Mouse (Mus musculus) erythroblast, embryonic 14.5 days (primary cell): Measurements from ENCODE around the gene Rtl10. TPM values are rescaled to one million over a fixed set of nuclear protein-coding genes. Genes with fewer than 3 reads are reported as not detected.
A peak's percentile ranks its signal among the peaks of the same experiment; 100 is the strongest.

Experiments used
- H3K27me3 ChIP-seq: 2 replicates; pipeline ENCODE4 v1.6.1; 2012; ENCODE audit warnings: inconsistent platforms; ENCODE audit not compliant: control insufficient read depth
- H3K36me3 ChIP-seq: 2 replicates; pipeline ENCODE4 v1.6.1; 2012; ENCODE audit warnings: mild to moderate bottlenecking, inconsistent platforms; ENCODE audit not compliant: control insufficient read depth
- H3K4me1 ChIP-seq: 2 replicates; pipeline ENCODE4 v1.6.1; 2012; ENCODE audit warnings: inconsistent platforms; ENCODE audit not compliant: control insufficient read depth
- H3K4me3 ChIP-seq: replicated peaks from 2 replicates; pipeline ENCODE3; 2012; ENCODE audit warnings: moderate library complexity, mild to moderate bottlenecking, inconsistent platforms
- H3K9me3 ChIP-seq: 2 replicates; pipeline ENCODE4 v1.6.1; 2012; ENCODE audit warnings: low read length, inconsistent platforms, mixed read lengths; ENCODE audit not compliant: control insufficient read depth
- GATA1 ChIP-seq: IDR thresholded peaks from 2 replicates; pipeline ENCODE4 v1.6.1; 2012; ENCODE audit warnings: low read length, inconsistent platforms, mixed read lengths
- TAL1 ChIP-seq: IDR thresholded peaks from 3 replicates; pipeline ENCODE4 v1.6.1; 2012; ENCODE audit warnings: low read length, inconsistent platforms, mixed read lengths
- polyA plus RNA-seq: library from polyadenylated mRNA; stranded (reverse); fragments of >175 nt; gene quantifications from 2 replicates; pipeline ENCODE4 v1.2.3, GENCODE M21; 2012

Rtl10 gene
- polyA plus RNA-seq, 1 experiment: 0.06 TPM

DNA sequence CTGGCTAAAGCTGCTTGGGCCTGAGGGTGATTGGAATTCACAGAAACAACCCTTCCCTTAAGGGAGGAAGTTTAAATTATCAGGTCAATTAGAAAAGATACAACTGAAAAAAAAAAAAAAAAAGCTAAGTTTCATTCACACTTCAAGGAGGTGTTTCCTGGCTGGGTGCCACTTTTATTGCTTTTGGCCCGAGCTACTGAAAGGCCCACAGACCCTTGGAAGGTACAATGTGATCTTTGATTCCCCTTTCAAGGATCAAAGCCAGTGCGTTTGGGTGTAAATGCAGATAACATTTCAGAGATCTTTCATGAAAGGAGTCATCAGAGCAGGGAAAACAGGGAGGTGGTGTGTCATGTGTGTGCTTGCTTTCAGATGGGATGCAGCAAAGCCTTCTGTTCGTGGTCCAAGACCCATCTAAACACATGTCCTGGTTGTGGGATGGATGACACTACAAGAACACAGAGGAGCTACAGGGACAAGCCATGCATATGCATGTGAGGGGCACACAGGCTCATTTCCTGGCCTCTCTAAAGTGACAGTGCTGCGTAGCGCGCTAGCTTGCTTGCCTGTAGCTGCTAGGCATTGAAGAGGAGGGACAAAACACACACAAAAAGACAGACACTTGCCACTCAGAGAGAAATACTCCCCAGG is 711 bp upstream of the Rtl10 start:
- Histone ChIP-seq H3K4me1 (peaks cover 45% of the 10 kb centered on the region), H3K27me3 (no peaks in the 10 kb centered on the region), H3K9me3 (no peaks in the 10 kb centered on the region), H3K36me3 (peaks cover 26% of the 10 kb centered on the region), H3K4me3 (peak overlapping the region; percentile 95)
- TF ChIP-seq TAL1 (no peak), GATA1 (no peak)

GRCm38 (mm10) chr16:18498996-18499395 is 295 bp downstream of the Rtl10 start:
- Histone ChIP-seq H3K4me1 (peaks cover 45% of the 10 kb centered on the region), H3K4me3 (peak overlapping the region; percentile 95), H3K27me3 (no peaks in the 10 kb centered on the region), H3K9me3 (no peaks in the 10 kb centered on the region), H3K36me3 (peaks cover 34% of the 10 kb centered on the region)
- TF ChIP-seq TAL1: no peak
- no peak for TF ChIP-seq GATA1

- Histone ChIP-seq H3K4me1 (peaks cover 45% of the 10 kb centered on the region), H3K9me3 (no peaks in the 10 kb centered on the region), H3K36me3 (peaks cover 40% of the 10 kb centered on the region), H3K27me3 (no peaks in the 10 kb centered on the region), H3K4me3 (no peak overlapping the region)
- TF ChIP-seq GATA1: no peak
- no peak for TF ChIP-seq TAL1
Measured at GRCm38 (mm10) chr16:18501531-18501930, 2.8 kb downstream of the Rtl10 start.

DNA sequence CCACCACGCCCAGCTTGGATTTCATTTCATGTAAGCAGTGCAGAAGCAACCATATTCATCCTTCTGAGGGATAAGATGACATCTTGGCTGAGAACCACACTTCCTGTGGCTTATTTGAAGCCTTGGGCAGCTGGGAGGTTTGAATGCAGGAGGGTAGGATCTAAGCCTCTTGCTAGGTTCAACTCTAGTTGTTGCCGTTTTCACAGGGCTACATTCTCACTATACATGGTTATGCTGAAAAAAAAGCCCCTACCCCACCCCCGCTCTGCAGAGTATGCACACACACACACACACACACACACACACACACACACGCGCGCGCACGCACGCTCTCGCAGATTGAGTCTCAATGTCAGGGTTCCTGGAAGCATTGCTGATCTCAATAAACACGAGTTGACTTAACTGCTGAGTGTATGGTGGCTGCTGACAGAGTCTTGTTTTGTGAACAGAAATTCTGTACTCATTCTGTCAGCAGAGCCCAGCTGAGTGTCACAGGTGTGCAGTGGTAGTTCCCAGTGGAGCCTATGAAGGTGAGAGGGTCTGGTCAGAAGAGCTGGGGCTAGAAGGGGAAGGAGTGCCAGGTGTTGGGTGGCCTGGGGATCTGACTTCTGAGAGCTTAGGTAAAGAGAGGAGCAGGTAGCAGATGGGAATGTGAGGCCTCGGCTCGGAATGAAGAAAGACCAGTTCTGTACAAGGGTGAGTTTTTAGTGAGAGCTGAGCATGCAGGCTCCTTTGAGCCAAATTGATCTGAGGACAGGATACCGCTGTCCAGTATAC is 5.1 kb downstream of the Rtl10 start:
- H3K36me3 ChIP-seq: peaks cover 40% of the 10 kb centered on the region
- no peaks in the 10 kb centered on the region for H3K27me3 ChIP-seq
- H3K4me3 ChIP-seq: no peak overlapping the region
- TF ChIP-seq TAL1 (no peak), GATA1 (no peak)
- H3K4me1 ChIP-seq: peaks cover 31% of the 10 kb centered on the region
- no peaks in the 10 kb centered on the region for H3K9me3 ChIP-seq

GRCm38 (mm10) chr16:18506524-18507199 is 8.0 kb downstream of the Rtl10 start:
- no peaks in the 10 kb centered on the region for H3K9me3 ChIP-seq
- H3K36me3 ChIP-seq: peaks cover 30% of the 10 kb centered on the region
- H3K4me3 ChIP-seq: no peak overlapping the region
- H3K4me1 ChIP-seq: peaks cover 5% of the 10 kb centered on the region
- TF ChIP-seq TAL1 (no peak), GATA1 (no peak)
- H3K27me3 ChIP-seq: no peaks in the 10 kb centered on the region

GRCm38 (mm10) chr16:18507200-18507549 is 8.5 kb downstream of the Rtl10 start:
- Histone ChIP-seq H3K36me3 (peaks cover 25% of the 10 kb centered on the region), H3K27me3 (no peaks in the 10 kb centered on the region), H3K4me3 (no peak overlapping the region), H3K9me3 (no peaks in the 10 kb centered on the region), H3K4me1 (peaks cover 1% of the 10 kb centered on the region; the same call in 1 of the 2 replicates)
- TF ChIP-seq GATA1 (no peak), TAL1 (no peak)

GRCm38 (mm10) chr16:18511741-18512140 is 13.0 kb downstream of the Rtl10 start:
- no peak overlapping the region for H3K4me3 ChIP-seq
- TF ChIP-seq GATA1: no peak
- no peak for TF ChIP-seq TAL1
- H3K4me1 ChIP-seq: no peaks in the 10 kb centered on the region
- peaks cover 6% of the 10 kb centered on the region; the same call in 1 of the 2 replicates for H3K36me3 ChIP-seq
- no peaks in the 10 kb centered on the region for H3K27me3 ChIP-seq
- no peaks in the 10 kb centered on the region for H3K9me3 ChIP-seq

DNA sequence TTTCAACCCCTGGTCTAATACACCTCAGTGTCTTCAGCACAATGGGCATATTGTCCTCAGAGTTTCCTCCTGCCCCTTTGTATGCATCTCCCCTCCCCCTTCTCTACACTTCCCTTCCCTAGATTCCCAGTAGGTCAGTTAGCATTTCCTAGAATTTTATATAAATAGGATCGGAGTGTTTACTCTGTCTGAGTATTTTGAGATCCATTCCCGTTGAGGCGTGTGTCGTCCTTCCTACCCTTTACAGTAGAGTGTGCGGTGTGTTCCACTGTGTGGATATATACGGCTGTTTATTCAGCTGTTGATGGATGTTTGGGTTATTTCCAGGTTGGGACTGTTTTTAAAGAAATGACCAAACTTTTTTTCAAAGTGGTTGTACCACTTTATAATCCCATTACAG is 14.8 kb downstream of the Rtl10 start:
- no peaks in the 10 kb centered on the region for H3K4me1 ChIP-seq
- no peaks in the 10 kb centered on the region for H3K27me3 ChIP-seq
- TF ChIP-seq GATA1: no peak
- no peak for TF ChIP-seq TAL1

DNA sequence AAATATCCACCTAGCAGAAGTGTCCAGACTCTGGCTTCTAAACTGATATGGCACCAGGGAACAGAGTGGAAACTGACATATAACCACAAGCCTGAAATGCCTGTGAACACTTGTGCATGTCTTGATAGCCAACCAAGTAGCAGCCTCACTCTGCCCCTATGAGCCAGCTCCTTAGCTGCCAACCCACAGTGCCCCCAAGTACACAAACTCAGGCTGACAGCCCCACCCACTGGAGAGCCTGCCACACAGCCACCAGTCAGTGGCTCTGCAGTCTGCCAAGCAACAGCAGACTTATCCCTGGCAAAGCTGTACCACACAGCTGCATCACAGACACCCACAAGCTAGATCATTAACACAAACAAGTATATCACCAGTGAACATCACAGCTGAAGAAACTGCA is 19.4 kb downstream of the Rtl10 start:
- no peak overlapping the region for H3K4me3 ChIP-seq

More for the DNA sequence above, 14.8 kb downstream of the Rtl10 start:
- no peaks in the 10 kb centered on the region for H3K9me3 ChIP-seq
- H3K4me3 ChIP-seq: no peak overlapping the region
- peaks cover 6% of the 10 kb centered on the region; the same call in 1 of the 2 replicates for H3K36me3 ChIP-seq

More for the DNA sequence above, 19.4 kb downstream of the Rtl10 start:
- TF ChIP-seq TAL1 (no peak), GATA1 (no peak)
- Histone ChIP-seq H3K9me3 (no peaks in the 10 kb centered on the region), H3K4me1 (no peaks in the 10 kb centered on the region), H3K36me3 (no peaks in the 10 kb centered on the region), H3K27me3 (no peaks in the 10 kb centered on the region)
